Mouse (Mus musculus) monocyte, adult 59 days (primary cell): ENCODE data around the gene Ptpn20. TPM values are rescaled to one million over a fixed set of nuclear protein-coding genes. Genes with fewer than 3 reads are reported as not detected.

Experiments used
- total RNA-seq, 2 experiments: library from RNA; stranded (reverse); gene quantifications; one replicate each; pipeline ENCODE4 v1.2.4; 2023

The Ptpn20 gene
- not detected for total RNA-seq

GRCm38 (mm10) chr14:33588951-33589350, at the start of gene Ptpn20:
Gene Ptpn20 (plus strand): TSS chr14:33589207.

Other genes starting within 250 kb of the Ptpn20 start
- gene Mapk8, start 142.0 kb upstream of the Ptpn20 start, total RNA-seq, result 10 to 100 TPM; 37.2 to 40.6 TPM
- gene Frmpd2, start 117.5 kb upstream of the Ptpn20 start, total RNA-seq, result not detected